Mouse (Mus musculus): ENCODE results near the gene Kirrel2. TPM values are rescaled to one million over a fixed set of nuclear protein-coding genes. Genes with fewer than 3 reads are reported as not detected.

The Kirrel2 gene
- polyA plus RNA-seq, 1 experiment from 2014 or later = not detected

- no peak for TF ChIP-seq CTCF (IDR thresholded peaks at IDR 0.05; ENCODE audit: low read depth)
- Histone ChIP-seq H3K36me3 (ENCODE audit: insufficient read depth) (no peaks in the 10 kb centered on the region), H3K9me3 (ENCODE audit: low read depth, low read length) (no peaks in the 10 kb centered on the region; the same call in 1 of the 2 replicates), H3K9ac (no peak overlapping the region), H3K27me3 (ENCODE audit: insufficient read depth, low read length) (0 out of 2 replicates have a peak, but pooled peaks cover 3% of the 10 kb centered on the region), H3K4me3 (ENCODE audit: low read depth, low read length) (no peak overlapping the region), H3K27ac (ENCODE audit: low read depth) (no peak overlapping the region), H3K4me2 (no peak overlapping the region), H3K4me1 (ENCODE audit: insufficient read depth) (0 out of 2 replicates have a peak, but pooled peaks cover 3% of the 10 kb centered on the region)
- WGBS = 70% methylated on average over 9 of the region's 9 CpGs
- ATAC-seq (ENCODE audit: insufficient read depth) = no peak
- DNase-seq = no peak
Measured at GRCm38 (mm10) chr7:30417856-30418255, 39.6 kb downstream of the Kirrel2 start.

GRCm38 (mm10) chr7:30413596-30413995 lies 43.9 kb downstream of the Kirrel2 start, which contains the start of gene Tyrobp:
Gene Tyrobp, plus strand, starts transcription at chr7:30413760.
- ATAC-seq (ENCODE audit: insufficient read depth) (no peak), DNase-seq (no peak)
- Histone ChIP-seq H3K27me3 (ENCODE audit: insufficient read depth, low read length) (no peaks in the 10 kb centered on the region), H3K4me3 (ENCODE audit: low read depth, low read length) (no peak within 1 kb of the TSS), H3K4me1 (ENCODE audit: insufficient read depth) (no peaks in the 10 kb centered on the region), H3K27ac (ENCODE audit: low read depth) (no peak within 1 kb of the TSS), H3K9me3 (ENCODE audit: low read depth, low read length) (no peaks in the 10 kb centered on the region; the same call in 1 of the 2 replicates), H3K9ac (no peak within 1 kb of the TSS), H3K4me2 (no peak within 1 kb of the TSS), H3K36me3 (ENCODE audit: insufficient read depth) (no peaks in the 10 kb centered on the region)
- TF ChIP-seq CTCF (IDR thresholded peaks at IDR 0.05; ENCODE audit: low read depth) = no peak
- WGBS = 61% methylated on average over 5 of the region's 5 CpGs

- no peak for DNase-seq
- no peaks in the 10 kb centered on the region for H3K4me1 ChIP-seq (ENCODE audit: insufficient read depth)
- H3K9me3 ChIP-seq (ENCODE audit: low read depth, low read length) = no peaks in the 10 kb centered on the region
- TF ChIP-seq CTCF (IDR thresholded peaks at IDR 0.05; ENCODE audit: low read depth) = no peak
- H3K27me3 ChIP-seq (ENCODE audit: insufficient read depth, low read length) = no peaks in the 10 kb centered on the region
- no peak for ATAC-seq (ENCODE audit: insufficient read depth)
- H3K27ac ChIP-seq (ENCODE audit: low read depth) = no peak overlapping the region
- H3K4me2 ChIP-seq = no peak overlapping the region
- no peaks in the 10 kb centered on the region for H3K36me3 ChIP-seq (ENCODE audit: insufficient read depth)
- WGBS = 52% methylated on average over 4 of the region's 4 CpGs
- no peak overlapping the region for H3K4me3 ChIP-seq (ENCODE audit: low read depth, low read length)
- H3K9ac ChIP-seq = no peak overlapping the region
Measured at GRCm38 (mm10) chr7:30412735-30413147, 44.7 kb downstream of the Kirrel2 start.

- no peaks in the 10 kb centered on the region for H3K36me3 ChIP-seq (ENCODE audit: insufficient read depth)
- no peaks in the 10 kb centered on the region for H3K27me3 ChIP-seq (ENCODE audit: insufficient read depth, low read length)
- no peaks in the 10 kb centered on the region for H3K4me1 ChIP-seq (ENCODE audit: insufficient read depth)
- no peak overlapping the region for H3K4me2 ChIP-seq
- no peak for DNase-seq
- H3K9me3 ChIP-seq (ENCODE audit: low read depth, low read length) = no peaks in the 10 kb centered on the region
- 62% methylated on average over 3 of the region's 3 CpGs for whole genome bisulfite sequencing
- H3K27ac ChIP-seq (ENCODE audit: low read depth) = no peak overlapping the region
- no peak for TF ChIP-seq CTCF (IDR thresholded peaks at IDR 0.05; ENCODE audit: low read depth)
- no peak for ATAC-seq (ENCODE audit: insufficient read depth)
- H3K9ac ChIP-seq = no peak overlapping the region
- H3K4me3 ChIP-seq (ENCODE audit: low read depth, low read length) = no peak overlapping the region
Measured at GRCm38 (mm10) chr7:30411023-30411422, 46.5 kb downstream of the Kirrel2 start.

GRCm38 (mm10) chr7:30409789-30410188 lies 47.7 kb downstream of the Kirrel2 start:
- Histone ChIP-seq H3K36me3 (ENCODE audit: insufficient read depth) (no peaks in the 10 kb centered on the region), H3K27ac (ENCODE audit: low read depth) (no peak overlapping the region), H3K9ac (no peak overlapping the region), H3K27me3 (ENCODE audit: insufficient read depth, low read length) (no peaks in the 10 kb centered on the region), H3K4me1 (ENCODE audit: insufficient read depth) (no peaks in the 10 kb centered on the region), H3K9me3 (ENCODE audit: low read depth, low read length) (no peaks in the 10 kb centered on the region), H3K4me2 (no peak overlapping the region), H3K4me3 (ENCODE audit: low read depth, low read length) (no peak overlapping the region)
- ATAC-seq (ENCODE audit: insufficient read depth) (no peak), DNase-seq (no peak)
- 45% methylated on average over 2 of the region's 2 CpGs for WGBS
- TF ChIP-seq CTCF (IDR thresholded peaks at IDR 0.05; ENCODE audit: low read depth) = no peak

GRCm38 (mm10) chr7:30408639-30409038 lies 48.9 kb downstream of the Kirrel2 start:
- Histone ChIP-seq H3K4me1 (ENCODE audit: insufficient read depth) (no peaks in the 10 kb centered on the region), H3K36me3 (ENCODE audit: insufficient read depth) (no peaks in the 10 kb centered on the region), H3K4me2 (no peak overlapping the region), H3K27me3 (ENCODE audit: insufficient read depth, low read length) (no peaks in the 10 kb centered on the region), H3K27ac (ENCODE audit: low read depth) (no peak overlapping the region), H3K9ac (no peak overlapping the region), H3K4me3 (ENCODE audit: low read depth, low read length) (no peak overlapping the region), H3K9me3 (ENCODE audit: low read depth, low read length) (no peaks in the 10 kb centered on the region)
- ATAC-seq (ENCODE audit: insufficient read depth) = no peak
- WGBS = 78% methylated on average over 3 of the region's 3 CpGs
- DNase-seq = no peak
- no peak for TF ChIP-seq CTCF (IDR thresholded peaks at IDR 0.05; ENCODE audit: low read depth)

GRCm38 (mm10) chr7:30402343-30402742 lies 55.1 kb downstream of the Kirrel2 start:
- no peaks in the 10 kb centered on the region for H3K36me3 ChIP-seq (ENCODE audit: insufficient read depth)
- H3K4me3 ChIP-seq (ENCODE audit: low read depth, low read length) = no peak overlapping the region
- H3K27ac ChIP-seq (ENCODE audit: low read depth) = no peak overlapping the region
- no peak for TF ChIP-seq CTCF (IDR thresholded peaks at IDR 0.05; ENCODE audit: low read depth)
- WGBS = 57% methylated on average over 4 of the region's 4 CpGs
- ATAC-seq (ENCODE audit: insufficient read depth) = no peak
- H3K4me1 ChIP-seq (ENCODE audit: insufficient read depth) = no peaks in the 10 kb centered on the region
- DNase-seq = no peak
- H3K27me3 ChIP-seq (ENCODE audit: insufficient read depth, low read length) = no peaks in the 10 kb centered on the region
- no peaks in the 10 kb centered on the region for H3K9me3 ChIP-seq (ENCODE audit: low read depth, low read length)
- H3K4me2 ChIP-seq = no peak overlapping the region
- H3K9ac ChIP-seq = no peak overlapping the region

GRCm38 (mm10) chr7:30399671-30400070 lies 57.8 kb downstream of the Kirrel2 start:
- no peak for DNase-seq

More at GRCm38 (mm10) chr7:30399671-30400070, 57.8 kb downstream of the Kirrel2 start:
- H3K27ac ChIP-seq (ENCODE audit: low read depth) = no peak overlapping the region
- ATAC-seq (ENCODE audit: insufficient read depth) = no peak
- H3K9me3 ChIP-seq (ENCODE audit: low read depth, low read length) = no peaks in the 10 kb centered on the region
- WGBS = 51% methylated on average over 7 of the region's 7 CpGs
- no peak overlapping the region for H3K9ac ChIP-seq
- H3K36me3 ChIP-seq (ENCODE audit: insufficient read depth) = no peaks in the 10 kb centered on the region
- H3K4me1 ChIP-seq (ENCODE audit: insufficient read depth) = no peaks in the 10 kb centered on the region
- no peaks in the 10 kb centered on the region for H3K27me3 ChIP-seq (ENCODE audit: insufficient read depth, low read length)
- no peak overlapping the region for H3K4me3 ChIP-seq (ENCODE audit: low read depth, low read length)
- H3K4me2 ChIP-seq = no peak overlapping the region
- TF ChIP-seq CTCF (IDR thresholded peaks at IDR 0.05; ENCODE audit: low read depth) = no peak

Other genes with a start within 250 kb of the Kirrel2 start
- 187 and 192 TPM in 2 replicates for gene Polr2i, start 225.7 kb downstream of the Kirrel2 start, polyA plus RNA-seq (2014; fragmentation: Nextera tagmentation; extraction: Ambion mirVana)
- 175 and 182 TPM in 2 replicates for gene Tbcb, start 225.4 kb downstream of the Kirrel2 start, polyA plus RNA-seq (2014; fragmentation: Nextera tagmentation; extraction: Ambion mirVana)
- gene Ovol3, start 222.0 kb downstream of the Kirrel2 start, polyA plus RNA-seq (2014; fragmentation: Nextera tagmentation; extraction: Ambion mirVana) = 0.26 TPM in 1 of 2 replicates, not detected in the other
- 0.26 and 0.30 TPM in 2 replicates for gene Thap8, start 177.6 kb downstream of the Kirrel2 start, polyA plus RNA-seq (2014; fragmentation: Nextera tagmentation; extraction: Ambion mirVana)
- 16.3 and 17.1 TPM in 2 replicates for gene Wdr62, start 177.3 kb downstream of the Kirrel2 start, polyA plus RNA-seq (2014; fragmentation: Nextera tagmentation; extraction: Ambion mirVana)
- 31.1 and 41.9 TPM in 2 replicates for gene Clip3, start 166.0 kb downstream of the Kirrel2 start, polyA plus RNA-seq (2014; fragmentation: Nextera tagmentation; extraction: Ambion mirVana)
- gene Alkbh6, start 149.0 kb downstream of the Kirrel2 start, polyA plus RNA-seq (2014; fragmentation: Nextera tagmentation; extraction: Ambion mirVana) = 72.1 and 73.1 TPM in 2 replicates
- gene Syne4, start 142.9 kb downstream of the Kirrel2 start, polyA plus RNA-seq (2014; fragmentation: Nextera tagmentation; extraction: Ambion mirVana) = 21.9 and 23.2 TPM in 2 replicates
- not detected in 2 replicates for gene E130208F15Rik, start 135.9 kb downstream of the Kirrel2 start, polyA plus RNA-seq (2014; fragmentation: Nextera tagmentation; extraction: Ambion mirVana)
- 21.3 and 22.7 TPM in 2 replicates for gene Sdhaf1, start 133.8 kb downstream of the Kirrel2 start, polyA plus RNA-seq (2014; fragmentation: Nextera tagmentation; extraction: Ambion mirVana)
- 3.4 and 3.7 TPM in 2 replicates for gene Lrfn3, start 94.9 kb downstream of the Kirrel2 start, polyA plus RNA-seq (2014; fragmentation: Nextera tagmentation; extraction: Ambion mirVana)
- 46.0 and 46.8 TPM in 2 replicates for gene Tyrobp, start 43.9 kb downstream of the Kirrel2 start, polyA plus RNA-seq (2014; fragmentation: Nextera tagmentation; extraction: Ambion mirVana)
- 1.5 and 2.0 TPM in 2 replicates for gene Hcst, start 37.8 kb downstream of the Kirrel2 start, polyA plus RNA-seq (2014; fragmentation: Nextera tagmentation; extraction: Ambion mirVana)
- 1.7 and 2.0 TPM in 2 replicates for gene Nfkbid, start 36.0 kb downstream of the Kirrel2 start, polyA plus RNA-seq (2014; fragmentation: Nextera tagmentation; extraction: Ambion mirVana)
- gene Aplp1, start 12.2 kb downstream of the Kirrel2 start, polyA plus RNA-seq (2014; fragmentation: Nextera tagmentation; extraction: Ambion mirVana) = 22.3 and 22.6 TPM in 2 replicates
- 0.19 TPM in 1 of 2 replicates, not detected in the other for gene Nphs1, start 625 bp upstream of the Kirrel2 start, polyA plus RNA-seq (2014; fragmentation: Nextera tagmentation; extraction: Ambion mirVana)
- gene Prodh2, start 35.9 kb upstream of the Kirrel2 start, polyA plus RNA-seq (2014; fragmentation: Nextera tagmentation; extraction: Ambion mirVana) = not detected in 2 replicates
- gene Arhgap33, start 77.4 kb upstream of the Kirrel2 start, polyA plus RNA-seq (2014; fragmentation: Nextera tagmentation; extraction: Ambion mirVana) = 13.8 and 14.3 TPM in 2 replicates
- 24.9 and 26.0 TPM in 2 replicates for gene Hspb6, start 94.5 kb upstream of the Kirrel2 start, polyA plus RNA-seq (2014; fragmentation: Nextera tagmentation; extraction: Ambion mirVana)
- 18.3 and 18.7 TPM in 2 replicates for gene Proser3, start 94.6 kb upstream of the Kirrel2 start, polyA plus RNA-seq (2014; fragmentation: Nextera tagmentation; extraction: Ambion mirVana)
- gene Lin37, start 102.1 kb upstream of the Kirrel2 start, polyA plus RNA-seq (2014; fragmentation: Nextera tagmentation; extraction: Ambion mirVana) = 33.7 and 34.7 TPM in 2 replicates
- gene U2af1l4, start 105.6 kb upstream of the Kirrel2 start, polyA plus RNA-seq (2014; fragmentation: Nextera tagmentation; extraction: Ambion mirVana) = 101 and 120 TPM in 2 replicates
- gene Gm49396, start 105.7 kb upstream of the Kirrel2 start, polyA plus RNA-seq (2014; fragmentation: Nextera tagmentation; extraction: Ambion mirVana) = 7.9 and 9.9 TPM in 2 replicates
- 104 and 105 TPM in 2 replicates for gene Psenen, start 105.9 kb upstream of the Kirrel2 start, polyA plus RNA-seq (2014; fragmentation: Nextera tagmentation; extraction: Ambion mirVana)
- 3.0 and 4.1 TPM in 2 replicates for gene Igflr1, start 107.7 kb upstream of the Kirrel2 start, polyA plus RNA-seq (2014; fragmentation: Nextera tagmentation; extraction: Ambion mirVana)
- gene Kmt2b, start 131.0 kb upstream of the Kirrel2 start, polyA plus RNA-seq (2014; fragmentation: Nextera tagmentation; extraction: Ambion mirVana) = 11.7 and 14.8 TPM in 2 replicates
- gene Zbtb32, start 141.2 kb upstream of the Kirrel2 start, polyA plus RNA-seq (2014; fragmentation: Nextera tagmentation; extraction: Ambion mirVana) = 1.7 and 2.4 TPM in 2 replicates
- gene Upk1a, start 155.2 kb upstream of the Kirrel2 start, polyA plus RNA-seq (2014; fragmentation: Nextera tagmentation; extraction: Ambion mirVana) = 0.46 and 0.51 TPM in 2 replicates
- 855 and 914 TPM in 2 replicates for gene Cox6b1, start 168.5 kb upstream of the Kirrel2 start, polyA plus RNA-seq (2014; fragmentation: Nextera tagmentation; extraction: Ambion mirVana)
- not detected in 2 replicates for gene Etv2, start 178.2 kb upstream of the Kirrel2 start, polyA plus RNA-seq (2014; fragmentation: Nextera tagmentation; extraction: Ambion mirVana)
- 115 and 117 TPM in 2 replicates for gene Rbm42, start 192.6 kb upstream of the Kirrel2 start, polyA plus RNA-seq (2014; fragmentation: Nextera tagmentation; extraction: Ambion mirVana)
- gene Haus5, start 207.3 kb upstream of the Kirrel2 start, polyA plus RNA-seq (2014; fragmentation: Nextera tagmentation; extraction: Ambion mirVana) = 63.5 TPM in 2 replicates
- not detected in 2 replicates for gene Pmis2, start 213.9 kb upstream of the Kirrel2 start, polyA plus RNA-seq (2014; fragmentation: Nextera tagmentation; extraction: Ambion mirVana)
- gene 2200002J24Rik, start 241.2 kb upstream of the Kirrel2 start, polyA plus RNA-seq (2014; fragmentation: Nextera tagmentation; extraction: Ambion mirVana) = 0.34 and 0.46 TPM in 2 replicates